In the genomic region with DNA sequence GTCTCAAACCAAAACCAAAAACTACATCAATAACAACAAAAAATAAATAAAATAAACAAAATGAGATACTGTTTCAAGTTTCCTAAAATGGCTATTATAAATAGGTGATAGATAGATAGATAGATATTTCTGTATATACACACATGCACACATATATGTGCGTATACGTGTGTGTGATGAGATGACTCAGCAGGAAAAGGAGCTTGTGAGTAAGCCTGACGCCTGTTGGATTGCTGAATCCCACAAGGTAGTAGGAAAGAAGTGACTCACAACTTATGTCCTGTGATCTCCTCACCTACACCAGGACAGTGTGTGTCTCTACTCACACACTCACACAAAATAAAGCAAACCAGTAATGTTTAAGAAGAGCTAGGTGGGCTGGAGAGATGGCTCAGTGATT, we compare ENCODE assay signal across 22 mouse cellular contexts. TPM values are rescaled to one million over a fixed set of nuclear protein-coding genes. Genes with fewer than 3 reads are reported as not detected.
"Had no signal": no experiment of that assay in that cellular context is flagged by ENCODE, and none has a peak within 500 bp of the region (broad histone marks: within the 10 kb centered on the region; RNA-seq: fewer than 3 reads in every experiment).

No protein-coding gene starts in this region.

- H3K4me2 ChIP-seq: limb, embryonic 13.5 days; midbrain, embryonic 12.5 days; midbrain, embryonic 15.5 days; neural tube, embryonic 12.5 days; neural tube, embryonic 15.5 days; stomach, embryonic 15.5 days had no signal

- ATAC-seq: midbrain, embryonic 15.5 days had no signal

- H3K9me3 ChIP-seq: limb, embryonic 10.5 days; limb, embryonic 13.5 days; midbrain, embryonic 15.5 days; neural tube, embryonic 12.5 days; neural tube, embryonic 15.5 days; stomach, embryonic 15.5 days had no signal

- H3K27me3 ChIP-seq: midbrain, embryonic 12.5 days; midbrain, embryonic 15.5 days; neural tube, embryonic 12.5 days; neural tube, embryonic 15.5 days; stomach, embryonic 15.5 days had no signal

- H3K4me3 ChIP-seq: limb, embryonic 10.5 days; limb, embryonic 13.5 days; midbrain, embryonic 12.5 days; midbrain, embryonic 15.5 days; neural tube, embryonic 12.5 days; neural tube, embryonic 15.5 days; stomach, embryonic 15.5 days had no signal

- H3K4me1 ChIP-seq: limb, embryonic 13.5 days; midbrain, embryonic 12.5 days; midbrain, embryonic 15.5 days; neural tube, embryonic 12.5 days; stomach, embryonic 15.5 days had no signal

- H3K9ac ChIP-seq: limb, embryonic 13.5 days; midbrain, embryonic 12.5 days; midbrain, embryonic 15.5 days; neural tube, embryonic 12.5 days; neural tube, embryonic 15.5 days; stomach, embryonic 15.5 days had no signal

- H3K36me3 ChIP-seq: limb, embryonic 10.5 days; limb, embryonic 13.5 days; midbrain, embryonic 12.5 days; midbrain, embryonic 15.5 days; neural tube, embryonic 12.5 days; neural tube, embryonic 15.5 days; stomach, embryonic 15.5 days had no signal

- H3K27ac ChIP-seq: limb, embryonic 10.5 days; limb, embryonic 13.5 days; macrophage; midbrain, embryonic 12.5 days; midbrain, embryonic 15.5 days; neural tube, embryonic 12.5 days; neural tube, embryonic 15.5 days; stomach, embryonic 15.5 days had no signal

- DNase-seq: kidney, adult 18-20 months; kidney, adult 9 months; kidney, postnatal 14 days; kidney, postnatal 4 days; lung, adult 2 months; lung, postnatal 14 days; retina, postnatal 1 day; right cerebral cortex, postnatal 25 days; spleen, adult 18-20 months; thymus, adult 18-20 months; thymus, postnatal 36 days had no signal

RNA-seq across cellular contexts. Expression of a gene that starts 10.4 kb away (rescaled TPM):
- total RNA-seq: megakaryocyte, adult 5-6 weeks had no signal

RNA-seq across cellular contexts. Expression of a gene that starts 16.8 kb away (rescaled TPM):
- polyA plus RNA-seq: macrophage; testis, adult 2 months; urinary bladder, adult 2 months had no signal
